Mouse (Mus musculus) bone marrow, adult 2 months (tissue): ENCODE measurements around the gene Sel1l3.

ENCODE experiments used
- CTCF ChIP-seq: fragments of 200-500 bp; IDR thresholded peaks from 2 replicates; pipeline ENCODE4 v1.5.1; 2011; ENCODE audit warnings: low read length, control low read depth; ENCODE audit not compliant: control insufficient read depth, insufficient read depth
- POLR2A ChIP-seq: fragments of 200-500 bp; IDR thresholded peaks from 2 replicates; pipeline ENCODE4 v1.6.1; 2011; ENCODE audit warnings: low read depth, mild to moderate bottlenecking, control low read depth, low read length, borderline replicate concordance; ENCODE audit not compliant: control insufficient read depth

DNA sequence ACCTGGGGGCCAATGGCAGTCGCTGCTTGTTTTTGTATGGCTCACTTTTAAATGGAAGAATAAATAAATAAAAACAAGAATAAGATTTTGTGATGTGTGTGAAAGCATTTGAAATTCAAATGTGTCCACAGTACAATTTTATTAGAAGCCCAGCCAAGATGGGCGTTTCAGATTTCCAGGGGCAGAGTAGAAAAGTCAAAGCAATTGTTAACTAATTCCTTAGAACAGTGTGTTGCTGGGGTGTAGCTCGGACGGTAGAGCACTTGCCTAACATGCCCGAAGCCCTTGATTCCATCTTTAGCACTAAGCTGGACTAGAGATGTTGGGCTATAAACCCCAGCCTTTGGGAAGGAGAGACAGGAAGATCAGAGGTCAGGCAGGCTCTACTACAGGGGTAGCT is 102.7 kb downstream of the Sel1l3 start:
- no peak for TF ChIP-seq CTCF
- TF ChIP-seq POLR2A: no peak
